14 mouse cellular contexts compared by ENCODE assay signal in the genomic region with DNA sequence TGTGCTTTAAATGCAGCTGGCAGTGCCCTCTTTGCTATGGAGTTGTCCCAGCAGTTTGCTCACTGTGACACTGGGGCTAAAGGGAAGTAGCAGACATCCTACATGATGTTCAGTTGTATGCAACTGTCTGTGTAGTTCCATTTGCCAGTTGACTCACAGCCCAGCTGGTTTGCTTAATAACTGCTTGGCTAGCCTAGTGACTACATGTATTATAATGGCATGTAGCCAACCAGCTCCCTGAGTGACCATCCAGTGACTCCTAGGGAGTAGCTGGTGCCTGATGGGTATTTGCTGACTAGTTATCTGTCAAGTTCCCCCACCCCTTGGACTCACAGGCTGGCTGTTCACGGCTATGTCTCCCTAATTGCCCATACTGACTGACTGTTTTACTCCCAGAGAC. TPM values are rescaled to one million over a fixed set of nuclear protein-coding genes. Genes with fewer than 3 reads are reported as not detected.
DNase-seq lines count a peak whose midpoint lies in the region; ATAC-seq and TF ChIP-seq lines count a peak whose summit lies in the region.
"Had no signal": no experiment of that assay in that cellular context is flagged by ENCODE, and none has a peak within 500 bp of the region (broad histone marks: within the 10 kb centered on the region; RNA-seq: fewer than 3 reads in every experiment).

No protein-coding gene starts in this region.

- no peak overlapping the region for H3K4me2 ChIP-seq in forebrain, embryonic 16.5 days (ENCODE audit: low read length)
- H3K4me2 ChIP-seq: embryonic facial prominence, embryonic 13.5 days; forebrain, embryonic 15.5 days; kidney, embryonic 15.5 days; midbrain, embryonic 13.5 days had no signal

- ATAC-seq in forebrain, embryonic 16.5 days = no peak
- ATAC-seq: forebrain, embryonic 15.5 days; midbrain, embryonic 13.5 days had no signal

- TF ChIP-seq CTCF in lung, adult 2 months (IDR thresholded peaks at IDR 0.05; ENCODE audit: insufficient read depth, low read length) = no peak
- no peak for TF ChIP-seq CTCF in embryonic fibroblast, embryonic 13.5 days (IDR thresholded peaks at IDR 0.05; ENCODE audit: borderline replicate concordance, insufficient read depth, low read length)

- DNase-seq in lung, adult 2 months = peak; percentile 6
- no peak for DNase-seq in lung, postnatal 14 days
- peak; percentile 13 for DNase-seq in MN1 (ENCODE audit: low spot score)
- peak; percentile 36 for DNase-seq in skeletal muscle tissue, adult 2 months (ENCODE audit: low read depth, low spot score)
- no peak for DNase-seq in layer of hippocampus, adult 11-12 months (ENCODE audit: low spot score)

- peak overlapping the region; percentile 76 for H3K27ac ChIP-seq in embryonic fibroblast, embryonic 13.5 days (ENCODE audit: insufficient read depth, low read length)
- no peak overlapping the region for H3K27ac ChIP-seq in forebrain, embryonic 16.5 days (ENCODE audit: low read length)
- H3K27ac ChIP-seq: embryonic facial prominence, embryonic 13.5 days; forebrain, embryonic 15.5 days; heart, embryonic 10.5 days; kidney, embryonic 15.5 days; liver, embryonic 13.5 days; midbrain, embryonic 13.5 days had no signal

- 65% methylated on average over 1 of the region's 1 CpGs for WGBS in lung, adult 2 months
- 60% methylated on average over 1 of the region's 1 CpGs for WGBS in forebrain, embryonic 16.5 days

- H3K9me3 ChIP-seq in forebrain, embryonic 16.5 days (ENCODE audit: control insufficient read depth, low read length) = no peaks in the 10 kb centered on the region
- H3K9me3 ChIP-seq: embryonic facial prominence, embryonic 13.5 days; forebrain, embryonic 15.5 days; heart, embryonic 10.5 days; kidney, embryonic 15.5 days; liver, embryonic 13.5 days; midbrain, embryonic 13.5 days had no signal

- H3K36me3 ChIP-seq in forebrain, embryonic 16.5 days (ENCODE audit: control insufficient read depth, insufficient read depth) = no peaks in the 10 kb centered on the region
- H3K36me3 ChIP-seq: embryonic facial prominence, embryonic 13.5 days; forebrain, embryonic 15.5 days; liver, embryonic 13.5 days; midbrain, embryonic 13.5 days had no signal

- H3K9ac ChIP-seq in forebrain, embryonic 16.5 days (replicated peaks; ENCODE audit: low read depth, low read length) = no peak overlapping the region
- H3K9ac ChIP-seq: embryonic facial prominence, embryonic 13.5 days; forebrain, embryonic 15.5 days; kidney, embryonic 15.5 days; midbrain, embryonic 13.5 days had no signal

- TF ChIP-seq POLR2A in lung, adult 2 months (IDR thresholded peaks at IDR 0.05; ENCODE audit: borderline replicate concordance, extremely low read depth, low read depth, low read length) = no peak
- TF ChIP-seq POLR2A in embryonic fibroblast, embryonic 13.5 days (IDR thresholded peaks at IDR 0.05; ENCODE audit: low read depth, low read length) = no peak

- H3K27me3 ChIP-seq in forebrain, embryonic 16.5 days (replicated peaks; ENCODE audit: control insufficient read depth, insufficient read depth, low read length) = no peaks in the 10 kb centered on the region
- H3K27me3 ChIP-seq: CH12.LX; embryonic facial prominence, embryonic 13.5 days; forebrain, embryonic 15.5 days; kidney, embryonic 15.5 days; liver, embryonic 13.5 days; midbrain, embryonic 13.5 days had no signal

- peaks cover 14% of the 10 kb centered on the region; the same call in 1 of the 2 replicates for H3K4me1 ChIP-seq in lung, adult 2 months (ENCODE audit: control insufficient read depth, insufficient read depth, low read length)
- H3K4me1 ChIP-seq in embryonic fibroblast, embryonic 13.5 days (ENCODE audit: control insufficient read depth, insufficient read depth, low read length) = peaks cover 17% of the 10 kb centered on the region
- no peaks in the 10 kb centered on the region for H3K4me1 ChIP-seq in forebrain, embryonic 16.5 days (replicated peaks; ENCODE audit: control insufficient read depth, insufficient read depth, low read length)
- H3K4me1 ChIP-seq: forebrain, embryonic 15.5 days; midbrain, embryonic 13.5 days had no signal

- H3K4me3 ChIP-seq in lung, adult 2 months (replicated peaks; ENCODE audit: extremely low read depth, low read depth, low read length) = no peak overlapping the region
- no peak overlapping the region for H3K4me3 ChIP-seq in embryonic fibroblast, embryonic 13.5 days (ENCODE audit: insufficient read depth, low read length)
- H3K4me3 ChIP-seq in forebrain, embryonic 16.5 days (replicated peaks; ENCODE audit: low read length) = no peak overlapping the region
- H3K4me3 ChIP-seq: embryonic facial prominence, embryonic 13.5 days; forebrain, embryonic 15.5 days; heart, embryonic 10.5 days; kidney, embryonic 15.5 days; midbrain, embryonic 13.5 days had no signal

RNA-seq across cellular contexts. Expression of a gene that starts 39.3 kb away (rescaled TPM):
- polyA plus RNA-seq in lung, adult 2 months (2012; rRNA removed) = 15.9 and 16.8 TPM in 2 replicates
- 27.1 and 30.6 TPM in 2 replicates for polyA plus RNA-seq in embryonic fibroblast, embryonic 13.5 days (2011; ENCODE audit: insufficient read length, low read depth, missing spikeins)
- 0.32 and 0.57 TPM in 2 replicates for polyA plus RNA-seq in forebrain, embryonic 16.5 days (2015; fragmentation: Nextera tagmentation; extraction: Ambion mirVana)

Comparison
In these comparisons a context has a peak if more than half of its experiments do, and no peak if none do; other contexts are left out.
1. DNase-seq: peak in lung, adult 2 months (single experiment), MN1 (single experiment) and skeletal muscle tissue, adult 2 months (single experiment); none in lung, postnatal 14 days (single experiment) and layer of hippocampus, adult 11-12 months (single experiment).
2. RNA of a gene that starts 39.3 kb away (polyA plus RNA-seq): 27.1 to 30.6 TPM in embryonic fibroblast, embryonic 13.5 days and 15.9 to 16.8 TPM in lung, adult 2 months; 0.32 to 0.57 TPM in forebrain, embryonic 16.5 days; every median in the first group is over 10 times any median in the second.